Mouse (Mus musculus): ENCODE measurements around the gene Il23a.
"Not testable (repeated sequence)": the region's sequence is repeated elsewhere in the genome, so short reads cannot be mapped to it uniquely, and the experiment has no call there.

The Il23a gene

DNA sequence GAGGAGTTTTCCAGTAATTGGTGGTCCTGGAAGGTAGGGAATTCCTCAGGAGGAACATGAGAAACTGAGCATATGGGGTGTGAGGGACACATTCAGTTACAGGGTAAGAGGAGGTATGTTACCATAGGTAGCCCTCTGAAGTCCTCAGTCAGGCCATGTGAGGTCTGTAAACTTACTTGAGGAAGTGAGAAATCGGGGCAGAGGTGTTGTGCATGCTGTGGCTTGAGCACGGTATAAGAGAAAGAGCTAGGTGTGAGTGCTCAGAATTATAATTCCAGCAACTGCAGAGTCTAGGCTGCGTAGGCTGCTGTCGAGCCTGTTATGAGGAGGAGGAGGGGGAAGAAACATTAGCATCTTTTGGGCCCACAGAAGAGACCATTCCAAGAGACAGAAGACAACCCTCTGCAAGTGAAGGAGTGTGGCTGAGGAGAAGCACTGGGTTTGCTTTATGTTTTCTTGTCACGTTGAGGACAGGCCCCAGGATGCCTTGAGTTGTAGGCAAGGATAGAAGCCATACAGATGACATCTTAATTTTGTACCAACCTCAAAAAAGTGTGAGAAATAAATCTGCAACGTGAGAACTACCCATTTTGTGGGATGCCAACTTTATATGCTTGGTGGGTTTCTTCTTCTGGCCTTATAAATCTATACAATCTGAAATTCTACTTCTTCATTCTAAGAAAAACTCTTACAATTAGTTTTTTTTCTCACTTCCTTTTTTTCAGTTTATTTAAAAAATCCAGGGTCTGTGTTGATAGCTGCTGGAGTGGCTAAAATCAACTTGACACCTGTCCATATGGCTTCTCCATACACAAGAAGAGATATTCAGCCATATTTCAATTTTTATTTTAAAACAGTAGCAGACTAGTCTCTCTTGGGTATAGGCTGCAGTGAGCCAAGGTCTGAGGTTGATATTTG lies 34.9 kb downstream of the Il23a start:
- no peak for DNase-seq (ENCODE audit: low spot score)

DNA sequence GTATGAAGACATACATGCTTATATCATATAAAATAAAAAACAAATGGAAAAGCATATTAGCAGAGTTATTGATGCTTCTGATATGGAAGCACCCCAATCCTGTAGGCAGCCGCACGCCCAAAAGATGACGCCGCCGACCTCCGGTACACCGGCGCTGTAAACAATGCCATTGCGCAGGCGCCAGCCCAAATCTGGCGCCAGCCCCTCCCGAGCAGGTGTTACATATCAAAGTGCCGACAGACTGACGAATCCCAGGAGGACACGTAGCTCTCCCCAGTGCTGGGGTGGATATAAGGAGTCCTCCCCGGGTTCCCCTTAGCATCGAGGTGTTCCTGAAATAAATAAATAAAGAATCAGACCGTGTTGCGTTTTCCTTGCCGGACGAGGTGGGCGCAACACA lies 36.3 kb downstream of the Il23a start:
- peak; percentile 77 for DNase-seq (ENCODE audit: low spot score)

DNA sequence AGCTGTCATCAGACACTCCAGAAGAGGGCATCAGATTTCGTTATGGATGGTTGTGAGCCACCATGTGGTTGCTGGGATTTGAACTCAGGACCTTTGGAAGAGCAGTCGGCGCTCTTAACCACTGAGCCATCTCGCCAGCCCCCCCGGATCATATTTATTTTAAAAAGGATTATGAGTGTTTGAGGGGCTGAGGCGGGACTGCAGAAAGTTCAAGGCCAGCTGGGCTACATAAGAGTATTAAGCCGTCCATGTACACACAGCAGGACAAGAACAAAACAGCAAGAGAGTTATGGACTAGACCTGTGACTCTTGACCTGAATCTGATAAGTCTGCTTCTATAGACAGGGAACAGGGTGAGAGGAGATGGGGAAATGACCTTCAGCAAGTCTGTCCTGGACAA lies 38.2 kb downstream of the Il23a start:
- DNase-seq (ENCODE audit: low spot score): not testable (repeated sequence)

DNA sequence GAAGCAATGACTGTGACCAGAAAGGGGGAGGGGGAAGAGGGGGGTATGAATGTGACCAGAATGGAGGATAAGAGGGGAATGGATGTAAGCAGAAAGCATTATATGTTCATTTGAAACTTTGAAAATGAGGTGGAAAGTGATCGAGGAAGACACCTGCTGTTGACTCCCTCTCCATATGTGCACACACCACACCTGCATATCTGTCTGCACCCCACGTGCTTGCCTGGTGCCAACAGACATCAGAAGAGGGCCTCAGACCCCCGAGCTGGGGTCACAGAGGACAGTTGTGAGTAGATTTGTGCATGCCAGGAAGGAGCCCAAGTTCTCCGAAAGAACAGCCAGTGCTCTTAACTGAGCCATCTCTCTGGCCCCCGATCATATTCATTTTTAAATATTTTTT lies 38.6 kb downstream of the Il23a start:
- no peak for DNase-seq (ENCODE audit: low spot score)

DNA sequence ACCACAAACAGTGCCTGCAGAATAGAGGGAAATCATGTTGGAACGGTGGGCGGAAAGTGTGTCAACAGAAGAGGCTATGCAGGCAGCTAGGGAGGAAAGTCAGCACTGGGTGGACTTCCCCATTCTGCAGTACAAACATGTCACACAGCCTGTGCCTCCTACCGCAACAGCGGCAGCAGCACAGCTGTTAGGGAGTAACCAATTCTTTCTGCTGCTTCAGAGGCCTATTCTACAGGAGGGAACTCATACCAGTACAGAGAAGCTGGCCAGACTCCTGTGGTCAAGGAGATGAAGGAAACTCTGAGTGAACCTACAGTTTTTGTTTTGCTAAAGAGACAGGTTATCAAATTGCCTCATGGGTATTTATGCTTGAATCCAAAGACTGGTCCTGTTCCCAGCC lies 39.6 kb downstream of the Il23a start:
- DNase-seq (ENCODE audit: low spot score): no peak

DNA sequence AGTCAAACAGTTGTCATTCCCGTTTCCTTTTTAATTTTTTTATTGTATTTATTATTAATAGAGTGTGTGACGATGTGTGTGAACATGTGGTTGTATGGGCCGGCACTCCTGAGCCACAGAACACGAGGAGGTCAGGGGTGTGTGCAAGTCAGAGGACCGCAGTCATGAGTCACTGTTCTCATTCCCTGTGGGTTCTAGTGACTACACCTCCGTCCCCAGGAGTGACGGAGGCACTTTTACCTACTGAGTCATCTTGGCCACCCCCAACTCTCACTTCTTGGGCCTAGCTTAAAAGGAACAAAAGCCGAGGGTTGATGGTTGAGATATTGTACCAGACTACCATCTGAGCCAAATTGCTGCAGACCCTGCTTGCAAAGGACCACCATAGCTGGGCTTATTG lies 42.2 kb downstream of the Il23a start:
- DNase-seq (ENCODE audit: low spot score): no peak

DNA sequence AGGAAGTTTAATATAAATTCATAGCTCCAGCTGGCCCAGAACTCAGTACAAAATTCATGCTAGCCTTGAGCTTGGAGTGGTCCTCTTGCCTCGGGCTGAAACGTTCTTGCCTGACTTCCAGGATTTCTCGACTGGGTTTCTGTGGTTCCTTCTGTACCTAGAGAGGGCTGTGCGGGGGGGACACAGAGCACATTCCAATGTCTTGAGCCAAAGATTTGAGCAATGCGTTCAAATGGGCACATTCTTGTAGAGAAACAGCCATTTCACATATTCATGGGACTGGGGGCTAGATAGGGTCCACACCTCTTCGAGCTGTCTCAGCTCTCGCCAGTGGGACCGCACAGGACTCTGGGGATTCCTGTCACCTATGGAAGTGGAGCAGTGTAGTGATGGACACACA lies 42.6 kb downstream of the Il23a start:
- DNase-seq (ENCODE audit: low spot score): no peak

DNA sequence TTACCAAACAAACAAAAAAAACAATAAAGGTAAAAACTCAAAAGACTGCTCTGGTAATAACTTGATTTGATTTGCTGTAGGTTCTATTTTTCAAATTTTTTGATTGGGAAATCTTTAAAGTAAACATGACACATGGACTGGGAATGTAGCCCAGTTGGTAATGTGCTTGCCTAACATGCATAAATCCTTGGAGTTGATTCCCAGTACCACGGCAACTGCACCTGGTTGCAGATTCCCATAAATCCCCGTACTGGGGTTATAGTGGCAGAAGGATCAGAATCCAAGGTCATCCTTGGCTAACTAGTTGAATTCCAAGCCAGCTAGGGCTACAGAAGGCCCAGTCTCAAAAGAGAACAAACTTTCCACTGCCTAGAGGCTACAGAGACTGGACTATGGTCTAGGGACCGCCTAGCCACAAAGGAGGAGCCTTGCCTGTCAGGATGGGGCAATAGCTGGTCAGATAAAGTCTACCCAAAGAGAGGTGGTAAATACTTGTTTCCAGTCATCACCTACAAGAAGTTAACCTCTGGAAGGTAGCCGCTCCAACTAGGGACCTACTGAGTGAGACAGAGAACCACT lies 44.8 kb downstream of the Il23a start, which contains the start of gene Apon:
TSS of gene Apon (plus strand) at position 420 of the 579 bp plus-strand sequence.
- no peak for DNase-seq (ENCODE audit: low spot score)

DNA sequence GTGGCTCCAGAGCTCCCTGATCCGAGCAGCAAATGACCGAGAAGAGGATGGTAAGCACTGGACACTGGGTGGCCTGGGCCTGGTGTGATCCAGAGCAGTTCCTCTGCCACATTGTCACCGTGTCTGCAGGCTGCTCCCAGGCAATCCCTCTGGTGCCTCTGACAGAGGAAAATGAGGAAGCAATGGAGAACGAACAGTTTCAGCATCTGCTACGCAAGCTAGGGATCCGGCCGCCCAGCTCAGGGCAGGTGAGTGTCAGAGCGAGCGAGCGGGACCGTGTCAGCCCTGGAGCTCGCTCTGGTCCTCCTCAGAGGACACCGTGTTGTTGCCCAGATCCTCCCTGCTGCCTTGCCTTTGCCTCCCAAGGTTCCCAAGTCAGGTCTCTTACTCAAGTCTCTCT lies 48.0 kb downstream of the Il23a start:
- no peak for DNase-seq (ENCODE audit: low spot score)

DNA sequence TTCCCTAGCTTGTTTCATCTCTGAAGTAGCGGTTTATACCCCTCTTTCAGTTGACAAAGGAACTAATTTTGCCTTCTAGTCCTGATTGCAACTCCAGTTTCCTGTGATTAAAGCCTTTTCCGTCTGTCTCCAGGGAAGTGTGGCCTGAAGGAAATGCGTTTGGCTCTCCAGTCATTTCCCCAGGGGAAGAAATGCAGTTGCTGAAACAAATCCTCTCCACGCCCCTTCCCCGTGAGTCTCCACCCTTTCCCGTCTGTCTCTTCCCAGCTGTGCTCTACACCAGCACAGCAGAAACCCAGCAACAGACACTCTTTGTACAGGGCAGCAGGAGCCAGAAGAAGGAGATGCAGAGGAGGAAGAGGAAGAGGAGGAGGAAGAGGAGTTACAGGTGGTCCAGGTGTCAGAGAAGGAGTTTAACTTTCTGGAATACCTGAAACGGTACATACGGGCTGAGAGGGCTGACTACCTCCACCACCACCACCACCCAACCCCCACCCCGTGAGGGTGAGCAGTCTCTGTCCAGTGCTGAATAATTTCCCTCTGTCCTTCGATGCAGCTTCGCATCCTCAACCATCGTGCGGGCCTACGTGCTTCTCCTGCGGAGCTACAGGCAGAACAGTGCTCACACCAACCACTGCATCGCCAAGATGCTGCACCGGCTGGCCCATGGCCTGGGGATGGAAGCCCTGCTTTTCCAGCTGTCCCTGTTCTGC lies 51.4 kb downstream of the Il23a start:
- no peak for DNase-seq (ENCODE audit: low spot score)

Measured in testis, postnatal 14 days (tissue).